Mouse (Mus musculus) liver, embryonic 12.5 days (tissue): ENCODE measurements around the gene Slc2a12. TPM values are rescaled to one million over a fixed set of nuclear protein-coding genes. Genes with fewer than 3 reads are reported as not detected.
A peak's percentile ranks its signal among the peaks of the same experiment; 100 is the strongest.

ENCODE experiments used
- ATAC-seq: fragments of 200-750 bp; cut with Nextera tagmentation; 2 replicates; pipeline ENCODE4 v1.8.0; 2017; ENCODE audit warnings: moderate number of reproducible peaks, mild to moderate bottlenecking, moderate library complexity
- H3K27ac ChIP-seq: fragments of 300-500 bp; sonication (generic); 2 replicates; pipeline ENCODE4 v1.5.1; 2016; ENCODE audit warnings: mild to moderate bottlenecking
- H3K27me3 ChIP-seq: fragments of 300-500 bp; sonication (generic); replicated peaks from 2 replicates; pipeline ENCODE4 v1.6.1; 2016; ENCODE audit warnings: mild to moderate bottlenecking, moderate library complexity
- H3K36me3 ChIP-seq: fragments of 300-500 bp; sonication (generic); 2 replicates; pipeline ENCODE4 v1.6.1; 2016; ENCODE audit warnings: mild to moderate bottlenecking, moderate library complexity
- H3K4me1 ChIP-seq: fragments of 300-500 bp; sonication (generic); 2 replicates; pipeline ENCODE4 v1.6.1; 2016
- H3K4me2 ChIP-seq: fragments of 300-500 bp; sonication (generic); 2 replicates; pipeline ENCODE4 v1.6.1; 2016; ENCODE audit warnings: mild to moderate bottlenecking, moderate library complexity
- H3K4me3 ChIP-seq: fragments of 300-500 bp; sonication (generic); 2 replicates; pipeline ENCODE4 v1.5.1; 2016; ENCODE audit warnings: mild to moderate bottlenecking, moderate library complexity
- H3K9ac ChIP-seq: fragments of 300-500 bp; sonication (generic); 2 replicates; pipeline ENCODE4 v1.6.1; 2016; ENCODE audit warnings: mild to moderate bottlenecking, moderate library complexity
- H3K9me3 ChIP-seq: fragments of 300-500 bp; sonication (generic); replicated peaks from 2 replicates; pipeline ENCODE4 v1.6.1; 2016; ENCODE audit warnings: mild to moderate bottlenecking, moderate library complexity
- WGBS: fragments of 180-500 bp; shearing (Covaris S2); methylation state at CpG from one replicate; pipeline ENCODE4 v1.1.7; 2016; ENCODE audit not compliant: insufficient replicate concordance; 5-methylcytosine and 5-hydroxymethylcytosine counted together
- polyA plus RNA-seq: library from polyadenylated mRNA; unstranded; fragments of >200 nt; fragmentation: Nextera tagmentation; extraction: Ambion mirVana; gene quantifications from 2 replicates; pipeline ENCODE4 v1.2.1, GENCODE M21; 2016

Slc2a12 gene
- polyA plus RNA-seq, 1 experiment from 2014 or later, result 0.24 TPM

GRCm38 (mm10) chr10:22631528-22631927 lies 13.3 kb upstream of the Slc2a12 start:
- H3K9me3 ChIP-seq, result no peaks in the 10 kb centered on the region
- H3K4me1 ChIP-seq, result no peaks in the 10 kb centered on the region
- H3K27me3 ChIP-seq, result no peaks in the 10 kb centered on the region
- no peak overlapping the region for H3K27ac ChIP-seq
- 67% methylated on average over 7 of the region's 7 CpGs for WGBS
- no peak overlapping the region for H3K4me3 ChIP-seq
- no peak overlapping the region for H3K9ac ChIP-seq
- H3K36me3 ChIP-seq, result no peaks in the 10 kb centered on the region
- H3K4me2 ChIP-seq, result no peak overlapping the region
- no peak for ATAC-seq

- no peak overlapping the region for H3K27ac ChIP-seq
- no peaks in the 10 kb centered on the region for H3K4me1 ChIP-seq
- H3K4me2 ChIP-seq, result no peak overlapping the region
- 63% methylated on average over 4 of the region's 4 CpGs for WGBS
- no peaks in the 10 kb centered on the region for H3K27me3 ChIP-seq
- no peak overlapping the region for H3K4me3 ChIP-seq
- H3K36me3 ChIP-seq, result no peaks in the 10 kb centered on the region
- no peak for ATAC-seq
- no peak overlapping the region for H3K9ac ChIP-seq
- no peaks in the 10 kb centered on the region for H3K9me3 ChIP-seq
Observed at GRCm38 (mm10) chr10:22631956-22632355, 12.9 kb upstream of the Slc2a12 start.

- 34% methylated on average over 6 of the region's 6 CpGs for WGBS
- Histone ChIP-seq H3K4me3 (no peak overlapping the region), H3K36me3 (no peaks in the 10 kb centered on the region), H3K9me3 (no peaks in the 10 kb centered on the region), H3K27ac (no peak overlapping the region), H3K4me2 (no peak overlapping the region), H3K27me3 (no peaks in the 10 kb centered on the region), H3K9ac (no peak overlapping the region), H3K4me1 (no peaks in the 10 kb centered on the region)
- ATAC-seq, result no peak
Observed at GRCm38 (mm10) chr10:22633406-22634306, 11.2 kb upstream of the Slc2a12 start.

GRCm38 (mm10) chr10:22637241-22637640 lies 7.6 kb upstream of the Slc2a12 start:
- Histone ChIP-seq H3K4me1 (no peaks in the 10 kb centered on the region), H3K36me3 (no peaks in the 10 kb centered on the region), H3K4me2 (no peak overlapping the region), H3K9me3 (no peaks in the 10 kb centered on the region), H3K4me3 (no peak overlapping the region), H3K27me3 (no peaks in the 10 kb centered on the region), H3K27ac (no peak overlapping the region), H3K9ac (no peak overlapping the region)
- no peak for ATAC-seq
- 43% methylated on average over 3 of the region's 3 CpGs for WGBS

- no peak overlapping the region for H3K27ac ChIP-seq
- 74% methylated on average over 9 of the region's 9 CpGs for WGBS
- no peak overlapping the region for H3K9ac ChIP-seq
- no peak for ATAC-seq
- H3K4me3 ChIP-seq, result no peak overlapping the region
- no peaks in the 10 kb centered on the region for H3K36me3 ChIP-seq
- H3K9me3 ChIP-seq, result no peaks in the 10 kb centered on the region
- 0 out of 2 replicates have a peak overlapping the region, but pooled peaks have one; percentile 71 for H3K4me2 ChIP-seq
- 0 out of 2 replicates have a peak, but pooled peaks cover 4% of the 10 kb centered on the region for H3K4me1 ChIP-seq
- H3K27me3 ChIP-seq, result no peaks in the 10 kb centered on the region
Observed at GRCm38 (mm10) chr10:22644171-22644570, 640 bp upstream of the Slc2a12 start.

GRCm38 (mm10) chr10:22648702-22649101 lies 3.9 kb downstream of the Slc2a12 start:
- Histone ChIP-seq H3K4me1 (0 out of 2 replicates have a peak, but pooled peaks cover 4% of the 10 kb centered on the region), H3K4me3 (no peak overlapping the region), H3K27me3 (no peaks in the 10 kb centered on the region), H3K9me3 (no peaks in the 10 kb centered on the region), H3K36me3 (no peaks in the 10 kb centered on the region), H3K27ac (no peak overlapping the region), H3K9ac (no peak overlapping the region), H3K4me2 (no peak overlapping the region)
- WGBS, result 67% methylated on average over 4 of the region's 4 CpGs
- no peak for ATAC-seq

- Histone ChIP-seq H3K4me1 (no peaks in the 10 kb centered on the region), H3K27me3 (no peaks in the 10 kb centered on the region), H3K4me2 (no peak overlapping the region), H3K27ac (no peak overlapping the region), H3K36me3 (no peaks in the 10 kb centered on the region), H3K9me3 (no peaks in the 10 kb centered on the region), H3K9ac (no peak overlapping the region), H3K4me3 (no peak overlapping the region)
- ATAC-seq, result no peak
- 49% methylated on average over 6 of the region's 6 CpGs for WGBS
Observed at GRCm38 (mm10) chr10:22653820-22654219, 9.0 kb downstream of the Slc2a12 start.

GRCm38 (mm10) chr10:22658534-22659385 lies 13.9 kb downstream of the Slc2a12 start:
- H3K9ac ChIP-seq, result no peak overlapping the region
- no peak for ATAC-seq
- H3K9me3 ChIP-seq, result no peaks in the 10 kb centered on the region
- H3K27me3 ChIP-seq, result no peaks in the 10 kb centered on the region
- no peak overlapping the region for H3K4me2 ChIP-seq
- H3K36me3 ChIP-seq, result no peaks in the 10 kb centered on the region
- no peaks in the 10 kb centered on the region for H3K4me1 ChIP-seq
- no peak overlapping the region for H3K27ac ChIP-seq
- H3K4me3 ChIP-seq, result no peak overlapping the region
- WGBS, result 60% methylated on average over 23 of the region's 23 CpGs

- no peak overlapping the region for H3K4me3 ChIP-seq
- 78% methylated on average over 10 of the region's 10 CpGs for WGBS
Observed at GRCm38 (mm10) chr10:22659386-22659725, 14.5 kb downstream of the Slc2a12 start.

GRCm38 (mm10) chr10:22660286-22661000 lies 15.6 kb downstream of the Slc2a12 start:
- H3K36me3 ChIP-seq, result no peaks in the 10 kb centered on the region
- no peaks in the 10 kb centered on the region for H3K27me3 ChIP-seq
- no peak overlapping the region for H3K9ac ChIP-seq
- H3K9me3 ChIP-seq, result no peaks in the 10 kb centered on the region
- H3K27ac ChIP-seq, result no peak overlapping the region
- no peak overlapping the region for H3K4me2 ChIP-seq
- 76% methylated on average over 5 of the region's 5 CpGs for WGBS
- no peak for ATAC-seq
- H3K4me1 ChIP-seq, result no peaks in the 10 kb centered on the region
- no peak overlapping the region for H3K4me3 ChIP-seq

More at GRCm38 (mm10) chr10:22659386-22659725, 14.5 kb downstream of the Slc2a12 start:
- Histone ChIP-seq H3K27ac (no peak overlapping the region), H3K27me3 (no peaks in the 10 kb centered on the region), H3K36me3 (no peaks in the 10 kb centered on the region), H3K9me3 (no peaks in the 10 kb centered on the region), H3K4me1 (no peaks in the 10 kb centered on the region), H3K4me2 (no peak overlapping the region), H3K9ac (no peak overlapping the region)
- no peak for ATAC-seq

- no peak overlapping the region for H3K9ac ChIP-seq
Observed at GRCm38 (mm10) chr10:22668509-22668908, 23.7 kb downstream of the Slc2a12 start.

More at GRCm38 (mm10) chr10:22668509-22668908, 23.7 kb downstream of the Slc2a12 start:
- H3K4me2 ChIP-seq, result no peak overlapping the region
- 83% methylated on average over 13 of the region's 13 CpGs for WGBS
- ATAC-seq, result no peak
- H3K4me3 ChIP-seq, result no peak overlapping the region
- H3K4me1 ChIP-seq, result no peaks in the 10 kb centered on the region
- H3K27me3 ChIP-seq, result no peaks in the 10 kb centered on the region
- H3K27ac ChIP-seq, result no peak overlapping the region
- no peaks in the 10 kb centered on the region for H3K9me3 ChIP-seq
- no peaks in the 10 kb centered on the region for H3K36me3 ChIP-seq
